Mouse (Mus musculus) ES-E14 (cell line): ENCODE measurements around the gene Rsbn1l.
A peak's percentile ranks its signal among the peaks of the same experiment; 100 is the strongest.

Experiments used
- CHD2 ChIP-seq: IDR thresholded peaks from 2 replicates; pipeline ENCODE4 v1.6.1; 2014; ENCODE audit warnings: mild to moderate bottlenecking, low read depth, low read length, inconsistent platforms
- HCFC1 ChIP-seq: IDR thresholded peaks from 2 replicates; pipeline ENCODE4 v1.6.1; 2012; ENCODE audit warnings: low read length, inconsistent platforms, borderline replicate concordance; ENCODE audit not compliant: insufficient read depth
- MAFK ChIP-seq: IDR thresholded peaks from 2 replicates; pipeline ENCODE4 v1.6.1; 2014; ENCODE audit warnings: mild to moderate bottlenecking, low read depth, low read length, inconsistent platforms; ENCODE audit not compliant: insufficient read depth
- ZC3H11A ChIP-seq: IDR thresholded peaks from 2 replicates; pipeline ENCODE4 v1.6.1; 2012; ENCODE audit warnings: low read depth, mild to moderate bottlenecking, inconsistent platforms, low read length, borderline replicate concordance

DNA sequence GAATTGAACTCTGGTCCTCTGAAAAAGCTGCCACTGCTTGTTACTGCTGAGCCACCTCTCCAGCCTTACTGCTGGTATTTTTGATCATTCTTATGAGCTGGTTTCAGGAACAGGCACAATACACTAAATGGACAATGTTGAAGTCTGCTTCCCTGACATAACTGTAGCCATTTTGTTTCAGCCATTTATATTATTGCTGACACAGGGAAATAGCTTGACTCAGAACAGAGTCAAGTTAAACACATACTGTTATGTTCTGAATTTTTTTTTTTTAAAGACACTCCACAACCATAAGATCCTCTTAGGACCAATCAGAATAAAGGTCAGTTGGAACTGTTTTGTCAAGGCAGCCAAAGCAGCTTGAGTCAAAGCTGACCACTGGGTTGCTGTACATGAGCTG lies 27.3 kb upstream of the Rsbn1l start:
- no peak for TF ChIP-seq ZC3H11A
- TF ChIP-seq CHD2, result no peak
- peak; percentile 74; the same call in 1 of the 2 replicates for TF ChIP-seq MAFK
- no peak for TF ChIP-seq HCFC1
